Mouse (Mus musculus) liver, embryonic 14.5 days (tissue): ENCODE data around the gene Ybx2.

Experiments used
- CTCF ChIP-seq: IDR thresholded peaks from 2 replicates; pipeline ENCODE4 v1.5.1; 2016; ENCODE audit warnings: antibody characterized with exemption, low read depth, control low read depth
- EP300 ChIP-seq: IDR thresholded peaks from 2 replicates; pipeline ENCODE4 v1.6.1; 2016; ENCODE audit warnings: antibody characterized with exemption, low read depth

- no peak for TF ChIP-seq EP300
- TF ChIP-seq CTCF = no peak
Observed at GRCm38 (mm10) chr11:69894671-69895070, 40.9 kb upstream of the Ybx2 start.
